Mouse (Mus musculus) small intestine, adult 2 months (tissue): ENCODE results near the gene Cdhr4. TPM values are rescaled to one million over a fixed set of nuclear protein-coding genes. Genes with fewer than 3 reads are reported as not detected.

Source experiments
- H3K27ac ChIP-seq: fragments of 200-500 bp; 2 replicates; pipeline ENCODE4 v1.5.1; 2012; ENCODE audit warnings: low read depth, low read length, control low read depth, inconsistent platforms; ENCODE audit not compliant: insufficient read depth
- H3K27me3 ChIP-seq: fragments of 200-500 bp; 2 replicates; pipeline ENCODE4 v1.6.1; 2012; ENCODE audit warnings: mild to moderate bottlenecking, moderate library complexity, low read length, inconsistent platforms; ENCODE audit not compliant: control insufficient read depth, insufficient read depth
- H3K36me3 ChIP-seq: fragments of 200-500 bp; 2 replicates; pipeline ENCODE4 v1.6.1; 2012; ENCODE audit warnings: mild to moderate bottlenecking, low read length, control low read depth, inconsistent platforms; ENCODE audit not compliant: control insufficient read depth, insufficient read depth
- H3K4me1 ChIP-seq: fragments of 200-500 bp; 2 replicates; pipeline ENCODE4 v1.6.1; 2012; ENCODE audit warnings: low read length, inconsistent platforms, mixed read lengths; ENCODE audit not compliant: control insufficient read depth, insufficient read depth, insufficient read length
- H3K4me3 ChIP-seq: fragments of 200-500 bp; 2 replicates; pipeline ENCODE4 v1.5.1; 2012; ENCODE audit warnings: low read depth, mild to moderate bottlenecking, control low read depth, inconsistent platforms, low read length, moderate library complexity
- CTCF ChIP-seq: fragments of 200-500 bp; IDR thresholded peaks from 2 replicates; pipeline ENCODE4 v1.5.1; 2012; ENCODE audit warnings: low read depth, mild to moderate bottlenecking, control low read depth, inconsistent platforms, low read length, moderate library complexity, mixed read lengths; ENCODE audit not compliant: insufficient replicate concordance, insufficient read length; ENCODE audit errors: extremely low read depth
- POLR2A ChIP-seq: fragments of 200-500 bp; IDR thresholded peaks from 2 replicates; pipeline ENCODE4 v1.6.1; 2012; ENCODE audit warnings: low read depth, mild to moderate bottlenecking, control low read depth, inconsistent platforms, low read length, moderate library complexity
- WGBS: fragments of 180-500 bp; shearing (Covaris S2); methylation state at CpG from one replicate; pipeline ENCODE4 v1.1.7; 2018; 5-methylcytosine and 5-hydroxymethylcytosine counted together
- polyA plus RNA-seq: library from polyadenylated mRNA; depleted of rRNA; stranded (reverse); fragments of >200 nt; gene quantifications from 2 replicates; pipeline ENCODE4 v1.2.3, GENCODE M21; 2012; rRNA removed

The Cdhr4 gene
- polyA plus RNA-seq: 1.3 and 2.3 TPM in 2 replicates

DNA sequence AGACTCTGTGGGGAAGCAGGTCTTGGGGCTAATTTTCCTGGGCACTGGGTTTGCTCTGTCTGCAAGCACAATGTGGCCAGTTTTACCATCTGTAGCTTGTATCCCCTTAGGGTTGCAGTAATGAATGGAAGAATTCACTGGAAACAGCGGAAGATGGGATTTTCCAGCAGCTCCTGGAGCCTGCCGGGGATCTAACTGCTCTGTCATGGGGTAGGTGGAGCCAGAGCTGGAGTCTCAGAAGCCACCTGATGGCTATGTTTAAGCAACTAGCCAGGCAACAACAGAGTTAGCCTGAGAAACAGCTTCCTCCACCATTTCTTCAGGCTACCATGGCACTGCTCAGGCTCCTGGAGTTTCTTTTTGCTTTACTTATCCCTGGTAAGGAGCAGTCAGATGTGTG is at the start of gene Cdhr4:
Gene Cdhr4, plus strand, starts transcription at position 301 of the 400 bp plus-strand sequence.
- Histone ChIP-seq H3K27ac (no peak within 1 kb of the TSS), H3K4me1 (no peaks in the 10 kb centered on the region), H3K27me3 (no peaks in the 10 kb centered on the region), H3K4me3 (no peak within 1 kb of the TSS), H3K36me3 (no peaks in the 10 kb centered on the region)
- TF ChIP-seq POLR2A (no peak), CTCF (no peak)
- WGBS: 80% methylated on average over 2 of the region's 2 CpGs

- no peak for TF ChIP-seq CTCF
- no peak for TF ChIP-seq POLR2A
- Histone ChIP-seq H3K4me1 (no peaks in the 10 kb centered on the region; the same call in 1 of the 2 replicates), H3K27me3 (no peaks in the 10 kb centered on the region), H3K36me3 (no peaks in the 10 kb centered on the region), H3K4me3 (no peak overlapping the region), H3K27ac (no peak overlapping the region)
- WGBS: 61% methylated on average over 31 of the region's 31 CpGs
Measured at GRCm38 (mm10) chr9:107947241-107948194, 44.8 kb upstream of the Cdhr4 start.

GRCm38 (mm10) chr9:107949184-107949921 is 42.9 kb upstream of the Cdhr4 start:
- 77% methylated on average over 13 of the region's 13 CpGs for WGBS
- no peaks in the 10 kb centered on the region for H3K36me3 ChIP-seq
- TF ChIP-seq POLR2A (no peak), CTCF (no peak)
- no peak overlapping the region for H3K4me3 ChIP-seq
- no peaks in the 10 kb centered on the region; the same call in 1 of the 2 replicates for H3K4me1 ChIP-seq
- no peak overlapping the region for H3K27ac ChIP-seq
- no peaks in the 10 kb centered on the region for H3K27me3 ChIP-seq

- no peaks in the 10 kb centered on the region; the same call in 1 of the 2 replicates for H3K4me1 ChIP-seq
- H3K27me3 ChIP-seq: no peaks in the 10 kb centered on the region
- TF ChIP-seq POLR2A: no peak
- no peak for TF ChIP-seq CTCF
- 84% methylated on average over 10 of the region's 10 CpGs for WGBS
- H3K36me3 ChIP-seq: no peaks in the 10 kb centered on the region
- peak within 1 kb of the TSS; percentile 75 for H3K4me3 ChIP-seq
- no peak within 1 kb of the TSS for H3K27ac ChIP-seq
Measured at GRCm38 (mm10) chr9:107949922-107950235, 42.4 kb upstream of the Cdhr4 start, which contains the start of gene Traip. Gene Traip (plus strand): TSS chr9:107950136.

DNA sequence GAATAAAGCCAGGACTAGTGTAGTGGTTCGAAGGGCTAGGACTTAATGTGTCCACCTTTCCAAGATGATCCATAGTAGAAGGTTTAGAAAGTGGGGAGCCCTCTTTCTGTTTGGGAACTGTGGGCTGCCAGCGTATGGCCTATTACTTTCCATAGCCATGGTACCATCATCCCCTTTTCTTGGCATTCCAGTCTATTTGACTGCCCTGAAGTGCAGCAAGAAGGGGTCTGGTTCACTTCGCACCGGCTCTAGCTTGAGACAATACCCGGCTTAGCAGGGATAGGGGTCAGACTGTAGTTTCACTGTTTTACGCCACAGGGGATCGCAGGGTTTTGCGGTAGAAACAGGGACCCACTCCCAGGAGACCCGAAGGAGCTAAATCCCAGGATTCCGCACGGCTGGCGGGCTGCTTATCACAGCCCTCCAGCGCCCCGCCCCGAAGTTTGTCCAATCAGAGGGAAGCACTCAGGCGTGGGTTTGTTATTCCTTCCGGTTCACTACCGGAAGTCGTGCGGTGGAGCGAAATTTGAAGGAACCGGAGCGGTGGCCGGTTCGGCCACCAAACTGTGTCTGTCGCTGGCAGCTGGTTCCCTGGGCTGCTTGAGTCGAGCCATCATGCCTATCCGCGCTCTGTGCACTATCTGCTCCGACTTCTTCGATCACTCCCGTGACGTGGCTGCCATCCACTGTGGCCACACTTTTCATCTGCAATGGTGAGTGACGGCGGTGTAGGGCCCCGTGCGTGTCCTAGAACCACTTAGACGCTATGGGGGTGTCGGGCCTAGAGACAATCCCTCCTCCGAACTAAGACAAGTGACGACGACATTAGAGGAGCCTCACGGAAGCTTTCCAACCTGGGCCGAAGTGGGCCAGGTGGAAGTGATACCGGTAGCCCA is 41.6 kb upstream of the Cdhr4 start:
- TF ChIP-seq CTCF (no peak), POLR2A (peak; percentile 56; the same call in 1 of the 2 replicates)
- peak overlapping the region; percentile 75 for H3K4me3 ChIP-seq
- H3K27me3 ChIP-seq: no peaks in the 10 kb centered on the region
- 21% methylated on average over 45 of the region's 45 CpGs for WGBS
- no peaks in the 10 kb centered on the region for H3K36me3 ChIP-seq
- no peaks in the 10 kb centered on the region; the same call in 1 of the 2 replicates for H3K4me1 ChIP-seq
- H3K27ac ChIP-seq: no peak overlapping the region

- Histone ChIP-seq H3K4me1 (no peaks in the 10 kb centered on the region; the same call in 1 of the 2 replicates), H3K36me3 (peaks cover 2% of the 10 kb centered on the region; the same call in 1 of the 2 replicates), H3K4me3 (no peak overlapping the region), H3K27me3 (no peaks in the 10 kb centered on the region), H3K27ac (no peak overlapping the region)
- 73% methylated on average over 6 of the region's 6 CpGs for WGBS
- no peak for TF ChIP-seq POLR2A
- no peak for TF ChIP-seq CTCF
Measured at GRCm38 (mm10) chr9:107955613-107956289, 36.5 kb upstream of the Cdhr4 start.
